Mouse (Mus musculus): Measurements from ENCODE around the gene Hfe2. TPM values are rescaled to one million over a fixed set of nuclear protein-coding genes. Genes with fewer than 3 reads are reported as not detected.

Hfe2 gene
- polyA plus RNA-seq, 1 experiment from 2014 or later, result 0.35 TPM

DNA sequence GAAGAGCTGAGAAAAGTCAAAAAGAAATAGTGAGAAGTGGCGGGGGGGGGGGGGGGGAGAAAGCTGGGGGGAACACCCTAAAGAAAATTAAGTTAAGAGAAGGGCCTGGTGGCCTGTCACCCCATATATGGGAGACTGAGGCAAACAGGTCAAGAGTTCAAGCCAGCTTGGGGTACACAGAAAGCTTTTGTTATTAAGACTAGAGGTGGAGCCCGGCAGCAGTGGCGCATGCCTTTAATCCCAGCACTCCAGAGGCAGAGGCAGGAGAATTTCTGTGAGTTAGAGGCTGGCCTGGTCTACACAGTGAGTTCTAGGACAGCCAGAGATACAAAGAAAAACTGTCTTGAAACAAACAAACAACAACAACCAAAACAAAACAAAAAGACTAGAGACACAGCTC is 40.1 kb downstream of the Hfe2 start:
- H3K4me3 ChIP-seq (ENCODE audit: low read depth, low read length), result no peak overlapping the region
- H3K4me1 ChIP-seq (ENCODE audit: insufficient read depth, low read depth, low read length), result peaks cover 8% of the 10 kb centered on the region; the same call in 1 of the 2 replicates
- TF ChIP-seq CTCF (IDR thresholded peaks at IDR 0.05), result no peak
- no peak for TF ChIP-seq EP300 (IDR thresholded peaks at IDR 0.05)
- no peaks in the 10 kb centered on the region for H3K9me3 ChIP-seq (ENCODE audit: low read length)
- no peak for ATAC-seq
- H3K36me3 ChIP-seq (ENCODE audit: insufficient read depth, low read length), result peaks cover 14% of the 10 kb centered on the region
- H3K4me2 ChIP-seq (replicated peaks; ENCODE audit: low read depth, low read length), result no peak overlapping the region
- no peaks in the 10 kb centered on the region for H3K27me3 ChIP-seq (replicated peaks; ENCODE audit: insufficient read depth, low read length)
- DNase-seq (ENCODE audit: low spot score), result no peak
- H3K27ac ChIP-seq (ENCODE audit: low read length), result peak overlapping the region; percentile 99
- H3K9ac ChIP-seq (replicated peaks; ENCODE audit: low read depth), result no peak overlapping the region
- WGBS, result 66% methylated on average over 3 of the region's 3 CpGs

GRCm38 (mm10) chr3:96566661-96567450 is 41.9 kb downstream of the Hfe2 start:
- ATAC-seq (no peak), DNase-seq (ENCODE audit: low spot score) (no peak)
- Histone ChIP-seq H3K4me1 (ENCODE audit: insufficient read depth, low read depth, low read length) (peaks cover 13% of the 10 kb centered on the region), H3K27ac (ENCODE audit: low read length) (no peak overlapping the region), H3K9ac (replicated peaks; ENCODE audit: low read depth) (no peak overlapping the region), H3K4me2 (replicated peaks; ENCODE audit: low read depth, low read length) (no peak overlapping the region), H3K4me3 (ENCODE audit: low read depth, low read length) (no peak overlapping the region), H3K9me3 (ENCODE audit: low read length) (no peaks in the 10 kb centered on the region), H3K27me3 (replicated peaks; ENCODE audit: insufficient read depth, low read length) (no peaks in the 10 kb centered on the region), H3K36me3 (ENCODE audit: insufficient read depth, low read length) (no peaks in the 10 kb centered on the region; the same call in 1 of the 2 replicates)
- TF ChIP-seq EP300 (IDR thresholded peaks at IDR 0.05) (no peak), CTCF (IDR thresholded peaks at IDR 0.05) (no peak)
- 62% methylated on average over 8 of the region's 8 CpGs for WGBS

DNA sequence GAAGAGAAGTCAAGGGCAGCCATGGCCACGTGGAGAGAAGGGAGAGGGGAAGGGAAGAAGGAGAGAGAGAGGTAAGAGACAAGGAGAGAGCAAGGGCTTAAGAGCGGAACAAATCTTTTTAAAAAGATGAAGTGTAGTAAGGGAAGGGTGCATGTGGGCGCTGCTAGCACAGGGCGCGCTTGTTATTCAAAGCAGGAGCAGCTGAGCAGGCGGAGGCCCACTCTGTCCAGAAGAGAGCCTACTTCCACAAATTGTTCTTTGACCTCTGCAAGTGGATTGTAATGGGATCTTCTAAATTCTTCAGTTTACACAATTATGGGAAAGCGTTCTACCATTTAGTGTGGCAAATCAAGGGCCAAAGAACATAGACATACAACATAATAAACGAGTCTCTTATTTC is 43.6 kb downstream of the Hfe2 start:
- Histone ChIP-seq H3K4me2 (replicated peaks; ENCODE audit: low read depth, low read length) (no peak overlapping the region), H3K9me3 (ENCODE audit: low read length) (no peaks in the 10 kb centered on the region), H3K9ac (replicated peaks; ENCODE audit: low read depth) (no peak overlapping the region), H3K4me3 (ENCODE audit: low read depth, low read length) (no peak overlapping the region), H3K27me3 (replicated peaks; ENCODE audit: insufficient read depth, low read length) (no peaks in the 10 kb centered on the region), H3K4me1 (ENCODE audit: insufficient read depth, low read depth, low read length) (peaks cover 14% of the 10 kb centered on the region), H3K27ac (ENCODE audit: low read length) (0 out of 2 replicates have a peak overlapping the region, but pooled peaks have one; percentile 2), H3K36me3 (ENCODE audit: insufficient read depth, low read length) (no peaks in the 10 kb centered on the region)
- no peak for TF ChIP-seq EP300 (IDR thresholded peaks at IDR 0.05)
- TF ChIP-seq CTCF (IDR thresholded peaks at IDR 0.05), result no peak
- ATAC-seq (no peak), DNase-seq (ENCODE audit: low spot score) (no peak)
- 62% methylated on average over 8 of the region's 8 CpGs for WGBS

DNA sequence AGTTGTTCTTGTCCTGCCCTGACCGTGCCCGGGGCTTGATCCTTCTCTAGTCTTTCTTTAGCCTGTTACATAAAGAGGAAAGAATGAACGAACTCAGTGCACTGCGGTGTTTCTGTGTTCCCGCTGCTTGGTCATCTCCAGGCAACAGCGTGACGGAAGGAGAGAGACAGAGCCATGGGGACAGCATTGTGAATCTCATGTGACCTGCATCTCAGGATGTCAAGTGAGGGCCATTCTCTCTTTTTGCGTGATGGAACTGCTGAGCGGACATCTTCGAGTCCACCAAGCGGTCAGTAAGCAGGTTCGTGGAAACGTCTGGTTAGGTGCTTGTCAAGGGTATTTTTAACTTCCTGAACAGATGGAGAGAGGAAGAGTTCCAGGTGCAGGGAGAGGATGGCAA is 44.5 kb downstream of the Hfe2 start:
- Histone ChIP-seq H3K4me1 (ENCODE audit: insufficient read depth, low read depth, low read length) (peaks cover 11% of the 10 kb centered on the region), H3K27me3 (replicated peaks; ENCODE audit: insufficient read depth, low read length) (no peaks in the 10 kb centered on the region), H3K9ac (replicated peaks; ENCODE audit: low read depth) (no peak overlapping the region), H3K9me3 (ENCODE audit: low read length) (no peaks in the 10 kb centered on the region), H3K4me3 (ENCODE audit: low read depth, low read length) (no peak overlapping the region), H3K36me3 (ENCODE audit: insufficient read depth, low read length) (no peaks in the 10 kb centered on the region), H3K4me2 (replicated peaks; ENCODE audit: low read depth, low read length) (no peak overlapping the region), H3K27ac (ENCODE audit: low read length) (no peak overlapping the region)
- ATAC-seq, result no peak
- no peak for DNase-seq (ENCODE audit: low spot score)
- 88% methylated on average over 13 of the region's 13 CpGs for WGBS
- TF ChIP-seq EP300 (IDR thresholded peaks at IDR 0.05) (no peak), CTCF (IDR thresholded peaks at IDR 0.05) (no peak)

DNA sequence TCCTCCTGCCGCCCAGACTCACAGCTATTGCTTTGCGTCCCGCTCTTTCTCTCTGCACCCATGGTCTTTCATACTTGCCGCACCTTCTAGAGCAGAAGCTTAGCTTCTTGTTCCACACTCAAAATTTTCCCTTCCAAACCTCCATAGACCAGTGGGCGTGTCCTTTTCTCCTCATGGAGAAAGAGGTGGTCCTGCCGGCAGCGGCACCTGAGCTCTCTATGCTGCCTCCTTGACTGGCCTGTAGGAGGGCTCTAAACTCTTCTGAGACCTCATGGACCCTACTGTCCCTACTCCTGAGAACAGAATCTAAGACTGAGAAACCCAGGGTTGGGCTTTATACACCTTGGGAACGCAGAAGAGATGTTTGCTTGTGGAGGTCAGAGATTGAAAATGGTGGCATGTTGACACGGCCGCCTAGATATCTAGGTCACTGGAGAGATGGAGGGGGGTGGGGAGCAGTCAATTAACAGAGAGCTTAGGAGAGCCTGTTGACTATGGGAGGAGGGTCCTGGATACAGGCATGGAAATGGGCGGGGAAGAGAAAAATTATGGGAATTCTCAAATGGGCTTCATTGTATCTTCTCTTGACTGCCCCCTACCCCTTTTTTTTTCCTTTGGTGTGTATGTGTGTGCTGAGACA is 45.1 kb downstream of the Hfe2 start:
- H3K27me3 ChIP-seq (replicated peaks; ENCODE audit: insufficient read depth, low read length), result no peaks in the 10 kb centered on the region
- no peak overlapping the region for H3K4me3 ChIP-seq (ENCODE audit: low read depth, low read length)
- H3K9ac ChIP-seq (replicated peaks; ENCODE audit: low read depth), result no peak overlapping the region
- H3K9me3 ChIP-seq (ENCODE audit: low read length), result no peaks in the 10 kb centered on the region
- 0 out of 2 replicates have a peak overlapping the region, but pooled peaks have one; percentile 39 for H3K27ac ChIP-seq (ENCODE audit: low read length)
- H3K4me2 ChIP-seq (replicated peaks; ENCODE audit: low read depth, low read length), result no peak overlapping the region
- TF ChIP-seq EP300 (IDR thresholded peaks at IDR 0.05), result no peak
- 82% methylated on average over 11 of the region's 11 CpGs for WGBS
- DNase-seq (ENCODE audit: low spot score) (no peak), ATAC-seq (no peak)
- no peaks in the 10 kb centered on the region for H3K36me3 ChIP-seq (ENCODE audit: insufficient read depth, low read length)
- peaks cover 8% of the 10 kb centered on the region for H3K4me1 ChIP-seq (ENCODE audit: insufficient read depth, low read depth, low read length)

GRCm38 (mm10) chr3:96570643-96571042 is 45.7 kb downstream of the Hfe2 start:
- H3K4me3 ChIP-seq (ENCODE audit: low read depth, low read length), result no peak overlapping the region
- H3K9ac ChIP-seq (replicated peaks; ENCODE audit: low read depth), result no peak overlapping the region
- H3K36me3 ChIP-seq (ENCODE audit: insufficient read depth, low read length), result no peaks in the 10 kb centered on the region
- H3K27me3 ChIP-seq (replicated peaks; ENCODE audit: insufficient read depth, low read length), result no peaks in the 10 kb centered on the region
- 47% methylated on average over 7 of the region's 7 CpGs for WGBS
- ATAC-seq (no peak), DNase-seq (ENCODE audit: low spot score) (no peak)
- TF ChIP-seq CTCF (IDR thresholded peaks at IDR 0.05) (no peak), EP300 (IDR thresholded peaks at IDR 0.05) (no peak)
- H3K27ac ChIP-seq (ENCODE audit: low read length), result 0 out of 2 replicates have a peak overlapping the region, but pooled peaks have one; percentile 39
- peaks cover 7% of the 10 kb centered on the region for H3K4me1 ChIP-seq (ENCODE audit: insufficient read depth, low read depth, low read length)
- H3K4me2 ChIP-seq (replicated peaks; ENCODE audit: low read depth, low read length), result no peak overlapping the region
- no peaks in the 10 kb centered on the region for H3K9me3 ChIP-seq (ENCODE audit: low read length)

All from lung, postnatal 0 days (tissue).